Mouse (Mus musculus) T-helper 2 cell (primary cell): ENCODE results near the gene Kcnma1.

Experiments
- in situ Hi-C: fragments of 300-600 bp; cut with MboI, MseI; formaldehyde crosslinking; loops from one replicate; pipeline ENCODE4 v1.15.1; 2025; ENCODE audit warnings: high pct_unique_total_duplicates

Gene Kcnma1

DNA sequence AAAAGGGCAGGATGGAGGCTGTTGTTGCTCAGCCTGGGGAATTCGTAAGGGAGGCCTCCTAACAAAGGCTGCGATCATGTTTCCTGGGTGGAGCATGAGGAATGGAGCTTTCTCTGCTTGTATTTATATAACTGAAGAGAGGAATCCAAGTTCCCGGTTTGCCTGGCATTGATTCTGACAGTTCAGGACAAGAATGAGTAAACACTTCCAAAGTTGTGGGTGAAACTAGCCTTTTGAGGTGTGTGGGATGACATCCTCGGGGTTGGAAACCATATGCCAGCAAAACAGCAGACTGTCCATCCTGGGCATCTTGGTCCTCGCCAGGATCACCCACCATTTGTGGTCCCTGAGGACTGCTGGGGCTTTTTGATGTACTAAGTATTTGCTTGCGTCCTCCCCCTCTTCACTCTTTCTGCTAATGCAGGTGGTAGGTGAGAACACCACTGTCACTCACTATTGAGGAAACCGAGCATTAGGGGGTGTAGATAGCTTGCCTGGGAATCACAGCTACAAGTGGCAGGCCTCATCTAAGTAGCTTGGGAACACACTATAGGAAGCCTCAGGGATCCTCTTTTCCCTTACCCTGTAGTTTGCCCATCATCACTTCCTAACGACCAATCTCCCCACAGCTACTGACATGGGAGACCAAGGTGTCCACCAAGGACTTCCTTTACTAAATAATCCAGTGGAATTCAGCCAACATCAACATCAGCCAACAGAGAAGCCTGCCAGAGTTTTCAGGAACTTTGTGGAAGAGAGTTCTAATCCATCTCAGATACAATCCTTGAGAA is 482.4 kb downstream of the Kcnma1 start:
- in situ Hi-C loops = loop anchor here (25.0 kb wide), 1 partner anchor 745 kb away; no protein-coding TSS in a partner anchor

DNA sequence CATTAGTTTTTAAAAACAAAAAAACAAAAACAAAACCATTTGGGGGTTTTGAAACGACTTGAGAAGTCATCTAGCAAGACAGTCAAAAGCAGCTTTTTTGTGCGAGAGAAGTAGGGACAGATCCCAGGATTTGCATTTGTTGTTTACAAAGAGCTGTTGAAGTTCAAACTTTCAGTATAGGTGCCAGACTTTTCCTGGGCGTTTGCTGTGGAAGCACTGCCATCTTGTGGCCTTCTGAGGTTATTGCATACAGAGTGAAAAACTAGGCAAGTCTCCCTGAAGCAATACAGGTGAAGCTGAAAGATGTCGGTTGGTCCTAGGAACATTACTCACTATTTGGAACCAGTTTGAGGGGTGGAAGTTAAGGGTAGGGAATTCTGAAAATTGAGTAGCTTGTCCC is 484.6 kb downstream of the Kcnma1 start:
- in situ Hi-C loops = loop anchor here (25.0 kb wide), 1 partner anchor 742 kb away; no protein-coding TSS in a partner anchor

DNA sequence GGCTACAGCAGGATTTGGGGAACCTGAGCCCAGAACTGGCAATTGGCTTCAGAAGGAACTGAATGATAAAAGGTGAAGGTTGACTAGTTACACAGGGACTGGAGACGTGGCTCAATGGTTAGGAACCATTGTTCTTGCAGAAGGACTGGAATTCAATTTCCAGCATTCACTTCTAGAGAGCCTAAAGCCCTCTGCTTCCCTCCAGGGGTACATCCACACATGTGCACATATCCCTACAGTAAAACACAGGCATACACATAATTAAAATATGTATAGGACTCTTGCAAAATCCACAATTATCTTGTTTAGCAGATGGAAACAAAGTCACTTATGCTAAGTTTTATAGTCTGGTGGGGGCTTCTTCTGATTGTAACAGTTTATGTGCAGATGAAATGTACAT is 485.1 kb downstream of the Kcnma1 start:
- in situ Hi-C loops = loop anchor here (25.0 kb wide), 1 partner anchor 742 kb away; no protein-coding TSS in a partner anchor

DNA sequence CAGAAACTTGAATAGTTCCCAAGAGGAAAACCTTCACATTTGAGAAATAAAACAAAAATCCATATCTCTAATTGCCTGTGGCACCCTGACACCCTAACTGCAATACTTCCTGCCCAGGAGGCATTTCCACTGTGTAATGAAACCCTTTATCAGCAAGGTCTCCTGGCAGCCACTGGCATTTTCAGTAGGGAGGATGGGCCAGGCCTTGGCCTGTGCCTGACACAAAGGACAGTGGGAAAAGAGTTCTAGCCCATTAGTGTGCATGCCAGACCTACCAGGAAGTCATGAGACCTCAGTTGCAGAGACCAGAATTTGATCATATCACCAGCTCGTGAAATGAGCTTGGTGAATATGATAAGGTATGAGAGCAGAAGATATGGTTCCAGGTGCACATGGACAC is 488.4 kb downstream of the Kcnma1 start:
- in situ Hi-C loops = loop anchor here (25.0 kb wide), 1 partner anchor 739 kb away; no protein-coding TSS in a partner anchor

DNA sequence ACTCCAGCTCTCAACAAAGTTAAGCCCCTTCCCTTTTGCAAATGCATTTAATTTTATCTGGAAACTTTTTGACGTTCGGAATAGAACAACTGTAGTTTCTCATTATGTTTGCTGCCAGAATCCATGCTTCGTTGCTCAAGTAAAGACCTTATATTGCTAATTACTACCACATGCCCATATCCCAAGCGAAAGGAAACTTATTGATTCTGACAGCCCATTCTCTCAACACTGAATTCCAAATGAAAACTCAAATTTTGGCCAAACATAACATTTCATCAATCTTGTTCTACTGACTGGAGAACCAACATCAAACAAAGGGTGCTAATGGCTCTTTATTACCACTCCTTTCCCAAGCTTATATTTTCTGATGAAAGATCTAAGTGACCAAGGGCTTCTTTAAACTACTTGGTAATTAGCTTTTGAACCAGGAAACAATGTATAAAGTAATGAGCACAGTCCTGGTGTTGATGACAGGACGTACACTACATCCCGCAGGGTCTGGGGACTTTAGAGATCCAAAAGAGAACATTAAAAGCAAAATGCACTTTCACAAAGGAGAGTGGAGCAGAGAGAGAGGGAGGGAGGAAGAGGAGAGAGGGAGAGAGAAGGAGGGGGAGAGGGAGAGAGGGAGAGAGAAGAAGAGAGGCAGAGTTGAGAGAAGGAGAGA is 490.3 kb downstream of the Kcnma1 start:
- in situ Hi-C loops = no loop called here

DNA sequence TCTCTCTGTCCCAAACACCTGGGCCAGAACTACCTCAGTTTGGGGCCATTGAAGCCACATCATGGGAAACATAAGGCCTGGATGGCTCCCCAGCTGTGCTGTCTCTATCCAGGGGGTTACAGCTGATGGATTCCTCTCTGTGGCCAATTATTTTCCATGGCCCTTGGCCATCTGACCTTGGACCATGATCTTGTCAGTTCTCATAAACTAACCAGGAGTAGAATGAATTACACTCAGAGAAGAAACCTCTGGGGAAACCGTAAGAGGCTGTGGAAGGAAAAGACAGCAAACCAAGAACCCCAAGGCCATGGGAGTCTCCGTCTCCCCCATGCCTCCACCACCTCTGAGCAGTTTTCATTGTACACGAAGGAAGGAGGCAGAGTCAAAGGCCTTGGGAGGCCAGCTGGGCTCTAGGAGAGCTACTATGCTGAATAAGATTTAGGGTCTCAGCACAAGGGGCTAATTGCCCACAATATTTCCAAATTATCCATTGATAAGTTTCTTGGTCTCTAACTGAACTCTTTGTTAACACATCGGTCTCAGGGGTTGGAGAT is 491.6 kb downstream of the Kcnma1 start:
- in situ Hi-C loops = no loop called here

DNA sequence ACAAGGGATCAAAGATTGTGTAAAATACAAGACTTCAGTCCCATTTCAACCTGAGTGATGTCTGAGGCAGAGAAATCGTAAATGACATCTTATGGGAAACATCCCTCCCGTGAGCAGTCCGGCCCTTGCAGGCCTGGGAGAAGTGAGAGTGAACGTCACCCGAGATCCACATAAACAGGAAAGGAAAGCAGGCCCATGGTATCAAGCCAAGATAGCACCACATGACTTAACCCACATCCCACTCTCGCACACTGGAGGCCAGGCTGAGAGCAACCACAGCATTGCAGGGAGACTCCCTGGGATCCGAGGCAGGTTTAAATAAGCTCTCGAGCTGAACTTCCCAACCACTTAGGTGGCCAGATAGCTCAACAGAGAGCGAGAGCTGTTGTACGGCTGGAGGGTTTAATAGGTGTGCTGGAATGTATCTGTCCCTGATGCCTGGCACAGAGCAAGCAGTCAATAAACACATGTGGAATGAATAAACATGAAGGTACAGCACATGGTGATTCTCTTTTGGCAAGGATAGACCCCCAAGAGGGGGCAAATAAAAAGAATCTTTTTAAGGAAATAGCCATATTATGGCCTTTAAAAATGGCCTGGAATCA is 493.1 kb downstream of the Kcnma1 start:
- in situ Hi-C loops = no loop called here

DNA sequence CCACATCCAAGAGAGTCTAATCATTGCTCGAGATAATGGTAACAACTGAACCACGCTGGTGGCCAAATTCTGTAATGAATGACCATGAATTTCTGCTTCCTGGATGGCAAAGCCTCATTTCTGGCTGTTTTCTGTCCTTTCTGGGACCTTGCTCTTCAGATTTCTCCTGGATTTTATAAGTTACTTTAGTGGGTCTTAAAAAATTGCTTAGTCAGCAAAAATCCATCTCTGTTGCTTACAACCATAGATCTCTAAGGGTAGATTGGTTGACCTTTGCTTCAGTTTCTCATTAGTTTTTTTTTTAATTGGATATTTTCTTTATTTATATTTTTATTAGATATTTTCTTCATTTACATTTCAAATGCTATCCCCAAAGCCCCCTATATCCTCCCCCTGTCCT is 496.9 kb downstream of the Kcnma1 start:
- in situ Hi-C loops = no loop called here

DNA sequence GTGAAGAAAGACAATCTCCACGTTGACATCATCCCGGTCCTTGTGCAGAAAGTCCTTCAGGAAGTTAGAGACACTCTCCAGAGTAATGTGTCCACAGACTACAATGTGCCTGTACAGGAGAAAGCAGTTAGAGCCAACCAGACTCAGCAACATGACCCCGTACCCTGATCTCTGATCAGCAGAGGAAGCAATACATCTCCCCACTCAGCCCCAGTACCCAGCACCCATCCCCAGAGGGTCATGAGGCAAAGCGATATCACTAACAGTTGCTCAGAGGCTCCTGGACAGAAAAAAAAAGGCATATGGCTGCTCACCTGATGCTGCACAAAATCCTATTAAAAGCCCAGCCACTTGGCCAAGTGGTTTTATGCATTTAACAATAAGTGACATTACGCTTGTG is 504.5 kb downstream of the Kcnma1 start:
- in situ Hi-C loops = no loop called here

DNA sequence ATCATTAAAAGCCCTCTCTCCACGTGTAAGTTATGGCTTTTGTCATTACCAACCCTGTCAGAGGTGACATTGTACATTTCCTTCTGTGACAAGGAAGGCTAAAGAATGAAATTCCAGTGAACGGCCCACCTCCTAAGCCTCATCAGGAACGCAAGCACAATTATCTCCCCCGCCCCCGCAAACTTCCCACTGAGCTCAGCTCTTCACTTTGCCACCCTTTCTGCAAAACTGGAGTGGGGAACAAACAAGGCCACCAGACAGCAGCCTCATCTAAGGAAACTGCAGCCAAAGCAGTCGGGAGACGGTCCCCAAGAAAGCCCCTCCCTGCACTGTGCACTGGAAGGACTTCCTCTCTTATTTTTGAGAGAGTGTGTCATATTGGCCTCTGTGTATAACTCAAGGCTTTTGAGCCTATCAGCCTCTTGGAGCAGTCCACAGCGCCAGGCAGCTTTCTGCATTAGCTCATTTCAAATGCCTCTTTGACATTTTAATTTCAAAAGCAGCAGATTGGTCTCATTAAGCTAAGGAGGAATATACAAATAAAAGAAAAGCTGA is 512.0 kb downstream of the Kcnma1 start:
- in situ Hi-C loops = no loop called here

DNA sequence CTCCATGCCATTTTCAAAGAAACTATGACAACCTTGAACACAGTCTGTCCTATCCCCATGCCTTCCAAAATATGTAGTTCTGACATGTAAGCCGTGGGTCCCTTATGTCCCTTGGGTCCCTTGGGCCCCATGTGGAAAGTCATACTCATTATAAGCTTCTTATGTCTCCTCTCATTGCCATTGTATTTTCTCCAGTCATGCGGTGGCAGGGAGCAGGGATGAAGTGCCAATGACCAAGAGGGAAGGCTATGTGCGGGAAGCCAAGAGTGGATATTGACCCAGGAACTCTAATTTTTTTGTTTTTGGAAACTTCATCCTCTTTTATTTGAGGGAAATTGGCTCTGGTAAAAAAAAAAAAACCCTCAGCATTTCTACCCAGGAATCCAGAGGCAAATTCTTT is 517.5 kb downstream of the Kcnma1 start:
- in situ Hi-C loops = no loop called here

DNA sequence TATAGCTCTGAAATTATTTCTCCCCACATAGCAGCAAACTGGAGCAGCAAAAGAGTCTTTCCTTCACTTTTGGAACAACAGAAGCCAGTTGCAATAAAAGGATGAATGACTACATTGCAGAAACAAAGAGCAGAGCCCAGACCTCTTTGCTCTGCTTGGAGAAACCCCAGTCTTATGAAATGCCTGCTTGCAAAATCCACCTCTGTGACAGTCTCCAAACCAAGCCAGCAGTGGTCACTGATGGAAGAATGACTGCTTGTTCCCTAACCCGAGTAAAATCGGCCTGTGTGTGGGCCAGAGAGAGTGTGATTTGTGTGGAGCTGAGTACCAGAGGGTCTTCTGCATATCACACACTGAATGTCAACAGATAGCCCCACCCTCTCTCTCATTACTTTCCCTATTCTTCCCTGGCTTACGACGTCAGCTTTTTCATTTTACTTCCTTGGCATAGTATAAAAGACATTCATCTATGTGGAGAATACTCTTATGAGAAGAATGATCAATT is 518.0 kb downstream of the Kcnma1 start:
- in situ Hi-C loops = no loop called here

DNA sequence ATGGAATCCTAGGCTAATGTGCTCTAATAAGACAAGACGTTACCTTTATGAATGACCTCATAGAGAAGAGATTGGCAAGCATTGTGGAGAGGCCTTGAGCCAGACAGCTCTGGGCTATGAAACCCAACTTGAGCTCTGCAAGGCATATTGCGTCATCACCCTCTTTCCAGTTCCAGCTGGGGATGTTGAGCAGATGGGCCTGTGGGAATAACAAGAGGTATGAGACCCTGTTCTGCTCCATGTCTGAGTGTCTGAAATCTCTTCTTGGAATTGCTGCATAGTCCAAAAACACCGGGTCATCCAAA is 519.8 kb downstream of the Kcnma1 start:
- in situ Hi-C loops = no loop called here

DNA sequence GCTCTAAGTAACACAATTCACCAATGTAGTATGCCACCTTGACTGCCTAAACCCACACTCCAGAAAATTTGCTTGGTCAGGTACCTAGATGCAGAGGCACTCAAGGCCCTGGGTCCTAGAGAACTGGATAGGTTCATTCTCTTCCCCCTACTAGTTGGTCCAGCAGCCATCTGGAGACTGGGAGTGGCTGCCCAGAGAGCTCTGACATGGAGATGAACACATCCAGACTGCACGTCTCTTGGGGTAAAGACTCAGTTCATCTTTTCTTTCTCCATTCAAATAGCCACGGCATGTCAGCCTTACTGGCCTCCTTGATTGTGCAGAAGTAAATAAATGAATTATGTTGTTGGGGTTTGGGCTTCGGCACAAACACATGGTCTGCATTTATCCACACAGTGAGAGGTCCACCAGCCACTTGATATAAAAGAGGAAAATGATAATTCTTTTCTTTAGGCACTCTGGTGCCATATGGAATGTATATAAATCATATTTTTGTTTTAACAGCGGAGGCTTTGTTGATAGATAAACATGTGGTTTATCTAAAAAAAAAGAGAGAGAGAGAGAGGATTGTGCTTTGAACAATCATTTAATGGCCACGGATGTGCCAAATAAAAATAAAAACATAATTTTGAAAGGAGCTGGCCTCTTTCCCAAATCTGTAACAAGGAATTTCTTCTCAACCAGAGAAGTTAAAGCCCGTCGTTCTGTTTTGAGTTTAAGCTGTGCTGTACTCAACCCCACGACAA is 520.4 kb downstream of the Kcnma1 start:
- in situ Hi-C loops = no loop called here

DNA sequence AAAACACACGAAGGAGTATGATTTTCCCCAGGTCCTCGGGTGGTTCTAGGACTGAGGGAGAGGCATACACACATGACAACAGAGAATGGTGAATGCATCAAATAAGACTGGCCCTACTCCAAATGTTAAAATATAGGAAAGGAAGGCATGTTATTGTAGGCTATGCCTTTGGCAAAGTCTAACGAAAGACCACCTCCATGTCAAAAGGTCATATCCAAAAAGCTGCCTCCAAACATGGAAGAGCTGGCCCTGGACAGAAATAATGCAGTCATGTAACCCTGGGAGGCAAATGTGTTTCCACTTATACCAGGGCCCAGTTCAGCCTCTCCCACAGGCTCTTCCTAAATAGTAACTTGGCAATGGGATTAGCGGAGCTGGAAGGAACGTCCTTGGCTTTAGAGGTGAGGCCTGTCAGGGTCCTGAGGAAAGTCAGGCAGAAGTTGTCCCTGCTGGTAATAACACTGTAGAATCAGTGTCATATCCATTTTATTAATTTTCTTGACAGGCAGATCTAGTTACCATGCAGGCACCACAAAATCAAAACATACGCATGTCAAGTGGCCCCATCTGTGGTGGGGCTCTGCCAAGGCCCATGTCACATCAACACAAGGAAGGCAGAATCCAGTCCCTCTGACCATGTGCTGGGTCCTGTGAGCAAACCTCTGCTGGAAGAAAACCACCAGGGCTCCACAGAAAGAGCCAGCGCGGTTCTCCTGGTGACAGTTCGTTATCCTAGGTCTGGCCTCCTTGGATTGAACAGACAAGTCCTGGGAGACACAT is 521.5 kb downstream of the Kcnma1 start:
- in situ Hi-C loops = no loop called here

DNA sequence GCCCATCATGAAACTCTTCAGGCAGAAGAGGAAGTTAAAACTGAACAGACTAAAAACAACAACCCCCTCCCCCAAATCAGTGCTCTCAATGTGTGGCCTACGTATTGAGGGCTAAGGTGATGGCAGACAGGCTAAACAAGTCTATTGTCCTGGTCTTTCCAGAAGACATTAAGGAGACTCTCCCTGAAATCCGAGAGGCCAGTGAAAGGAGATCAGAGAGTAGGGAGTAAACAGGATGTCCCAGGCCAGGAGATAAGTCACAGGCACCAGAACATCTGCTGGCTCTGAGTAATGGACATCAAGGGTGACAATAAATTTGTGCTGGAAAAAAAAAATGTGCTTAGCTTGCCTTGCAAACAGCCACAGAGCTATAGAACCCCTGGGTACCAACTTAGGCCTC is 522.9 kb downstream of the Kcnma1 start:
- in situ Hi-C loops = no loop called here

DNA sequence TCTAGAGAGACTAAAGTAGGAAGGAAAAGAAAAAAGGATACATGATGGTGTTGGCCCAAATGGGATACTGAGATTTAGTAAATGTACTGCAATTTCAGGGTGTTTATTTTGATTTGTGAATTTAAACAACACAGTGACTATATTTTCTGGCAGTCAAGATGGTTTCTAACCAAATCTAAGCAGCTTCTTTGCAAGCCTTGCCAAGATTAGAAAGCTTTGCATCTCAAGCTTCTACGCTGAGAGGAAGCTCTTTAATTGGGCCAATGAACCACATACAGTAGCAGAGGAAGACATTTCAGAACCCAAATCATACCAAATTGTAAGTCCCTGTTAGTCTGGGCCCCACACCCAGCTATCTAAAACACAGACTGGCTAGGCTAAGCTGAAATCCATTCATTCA is 527.6 kb downstream of the Kcnma1 start:
- in situ Hi-C loops = no loop called here

DNA sequence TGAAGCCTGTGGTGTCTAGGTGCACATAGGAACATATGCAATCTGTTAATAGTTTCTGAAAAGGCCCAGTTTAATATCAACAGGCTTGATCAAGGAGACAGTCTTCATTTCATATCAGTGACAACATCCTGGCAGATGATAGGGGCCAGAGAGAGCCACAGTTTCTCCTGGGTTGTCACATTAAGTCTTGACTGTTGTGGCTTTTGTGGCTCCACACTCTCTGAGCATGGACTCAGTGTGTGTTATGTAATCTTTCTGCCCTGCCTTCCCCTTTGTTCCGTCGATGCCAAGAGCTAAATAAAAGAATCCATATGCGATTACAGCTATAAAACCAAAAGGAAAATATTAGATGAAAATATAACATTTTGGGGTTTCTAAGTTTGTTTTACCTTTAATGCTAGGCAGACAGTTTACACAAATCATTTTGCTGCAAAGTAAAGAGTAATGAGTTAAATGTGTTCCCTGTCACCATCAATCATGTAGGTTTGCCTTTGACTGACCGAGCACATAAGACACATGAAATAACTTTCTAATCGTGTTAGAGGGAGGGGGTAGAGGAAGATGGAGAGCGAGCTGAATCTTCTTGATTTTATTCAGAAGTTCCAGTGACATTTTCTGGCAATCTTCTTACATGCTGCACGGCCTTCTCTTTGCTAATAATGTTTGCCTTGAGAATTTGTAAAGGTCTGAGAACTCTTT is 528.3 kb downstream of the Kcnma1 start:
- in situ Hi-C loops = no loop called here

DNA sequence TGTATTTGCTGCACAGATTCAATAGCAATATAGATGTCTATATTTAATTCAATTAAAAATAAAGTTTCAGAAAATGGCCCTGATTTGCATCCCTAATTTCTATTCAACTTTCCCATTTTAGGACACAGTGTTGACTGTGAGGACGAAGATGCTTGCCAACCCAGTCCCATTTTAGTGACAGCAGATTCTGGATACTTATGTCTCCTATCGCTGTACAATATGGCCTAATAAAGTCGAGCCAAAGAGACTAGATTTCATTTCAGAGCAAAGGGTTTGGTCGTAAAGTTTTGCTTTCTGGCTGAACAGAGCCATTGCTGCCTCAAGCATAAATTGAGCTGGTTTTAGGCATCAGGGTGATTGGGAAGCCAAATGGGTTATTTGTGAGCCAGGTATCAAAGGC is 539.2 kb downstream of the Kcnma1 start:
- in situ Hi-C loops = no loop called here

DNA sequence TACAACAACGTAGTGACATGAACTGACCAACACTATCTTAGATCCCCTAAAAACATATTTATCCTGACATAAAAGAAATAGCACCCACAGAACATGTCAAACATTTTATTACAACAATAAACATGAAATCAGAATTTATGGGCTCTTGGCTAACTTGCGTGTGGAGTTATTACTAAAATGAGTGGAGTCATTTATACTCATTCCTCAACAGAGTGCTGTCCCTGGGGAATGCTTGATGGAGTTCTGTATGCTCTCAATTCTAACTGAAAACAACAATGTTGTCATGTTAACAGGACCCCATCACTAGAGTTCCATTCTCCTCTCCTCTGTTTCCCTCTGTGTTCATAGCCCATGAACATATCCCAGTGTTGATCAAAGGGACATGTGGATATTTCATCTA is 544.2 kb downstream of the Kcnma1 start:
- in situ Hi-C loops = no loop called here
